Mouse (Mus musculus) kidney, embryonic 14.5 days (tissue): ENCODE results near the gene Olfr691. TPM values are rescaled to one million over a fixed set of nuclear protein-coding genes. Genes with fewer than 3 reads are reported as not detected.
"Not testable (repeated sequence)": the region's sequence is repeated elsewhere in the genome, so short reads cannot be mapped to it uniquely, and the experiment has no call there.

Experiments used
- ATAC-seq: fragments of 200-750 bp; cut with Nextera tagmentation; 2 replicates; pipeline ENCODE4 v1.8.0; 2017; ENCODE audit warnings: moderate number of reproducible peaks, mild to moderate bottlenecking, moderate TSS enrichment, moderate library complexity; ENCODE audit not compliant: low FRiP score, low TSS enrichment
- H3K27ac ChIP-seq: fragments of 300-500 bp; sonication (generic); 2 replicates; pipeline ENCODE4 v1.5.1; 2014; ENCODE audit warnings: low read depth, mild to moderate bottlenecking, low read length, moderate library complexity, mixed read lengths
- H3K27me3 ChIP-seq: fragments of 300-500 bp; sonication (generic); 2 replicates; pipeline ENCODE4 v1.6.1; 2014; ENCODE audit warnings: mild to moderate bottlenecking, low read length; ENCODE audit not compliant: control insufficient read depth, insufficient read depth
- H3K36me3 ChIP-seq: fragments of 300-500 bp; sonication (generic); 2 replicates; pipeline ENCODE4 v1.6.1; 2014; ENCODE audit warnings: low read length, mixed read lengths; ENCODE audit not compliant: control insufficient read depth, insufficient read depth
- H3K4me1 ChIP-seq: fragments of 300-500 bp; sonication (generic); 2 replicates; pipeline ENCODE4 v1.6.1; 2014; ENCODE audit warnings: low read length, mixed read lengths; ENCODE audit not compliant: control insufficient read depth, insufficient read depth
- H3K4me2 ChIP-seq: fragments of 300-500 bp; sonication (generic); replicated peaks from 2 replicates; pipeline ENCODE4 v1.6.1; 2014; ENCODE audit warnings: low read depth, mild to moderate bottlenecking, low read length
- H3K4me3 ChIP-seq: fragments of 300-500 bp; sonication (generic); 2 replicates; pipeline ENCODE4 v1.5.1; 2014; ENCODE audit warnings: mild to moderate bottlenecking, low read length
- H3K9ac ChIP-seq: fragments of 300-500 bp; sonication (generic); 2 replicates; pipeline ENCODE4 v1.6.1; 2014; ENCODE audit warnings: low read depth, mild to moderate bottlenecking, low read length, moderate library complexity
- H3K9me3 ChIP-seq: fragments of 300-500 bp; sonication (generic); 2 replicates; pipeline ENCODE4 v1.6.1; 2016; ENCODE audit warnings: low read length; ENCODE audit not compliant: control insufficient read depth
- whole genome bisulfite sequencing: fragments of 180-500 bp; shearing (Covaris S2); extraction: QIAGEN DNeasy Blood & Tissue Kit; methylation state at CpG from one replicate; pipeline ENCODE4 v1.1.7; 2014; 5-methylcytosine and 5-hydroxymethylcytosine counted together
- polyA plus RNA-seq: library from polyadenylated mRNA; unstranded; fragments of >200 nt; fragmentation: Nextera tagmentation; extraction: Ambion mirVana; gene quantifications from 2 replicates; pipeline ENCODE4 v1.2.1, GENCODE M21; 2014

The Olfr691 gene
- polyA plus RNA-seq, 1 experiment from 2014 or later = not detected

DNA sequence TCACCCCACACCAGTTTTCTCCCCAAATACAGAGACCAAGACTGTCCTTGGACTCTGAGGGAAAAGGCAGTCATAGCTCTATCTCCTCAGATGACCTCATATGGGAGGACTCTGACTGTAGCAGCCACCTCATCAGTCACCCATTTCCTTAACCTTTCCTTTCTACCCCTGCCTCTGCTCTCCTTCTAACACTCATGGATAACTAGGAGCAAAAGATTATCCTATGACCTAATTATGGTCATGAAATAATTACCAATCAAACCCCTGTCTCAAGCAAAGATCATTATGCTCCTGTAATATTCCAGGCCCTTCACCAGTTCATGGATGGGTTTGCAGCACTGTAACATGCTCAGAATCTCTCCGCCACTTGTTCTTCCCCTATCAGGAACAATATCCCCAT, 25.9 kb upstream of the Olfr691 start, which contains the start of gene Olfr692:
Gene Olfr692, plus strand, starts transcription at position 301 of the 400 bp plus-strand sequence.
- no peak within 1 kb of the TSS for H3K4me3 ChIP-seq
- no peak within 1 kb of the TSS for H3K4me2 ChIP-seq
- ATAC-seq = no peak
- no peaks in the 10 kb centered on the region for H3K27me3 ChIP-seq
- 83% methylated on average over 1 of the region's 1 CpGs for WGBS
- peaks cover 5% of the 10 kb centered on the region; the same call in 1 of the 2 replicates for H3K36me3 ChIP-seq
- no peaks in the 10 kb centered on the region for H3K9me3 ChIP-seq
- H3K4me1 ChIP-seq = no peaks in the 10 kb centered on the region
- no peak within 1 kb of the TSS for H3K27ac ChIP-seq
- no peak within 1 kb of the TSS for H3K9ac ChIP-seq

DNA sequence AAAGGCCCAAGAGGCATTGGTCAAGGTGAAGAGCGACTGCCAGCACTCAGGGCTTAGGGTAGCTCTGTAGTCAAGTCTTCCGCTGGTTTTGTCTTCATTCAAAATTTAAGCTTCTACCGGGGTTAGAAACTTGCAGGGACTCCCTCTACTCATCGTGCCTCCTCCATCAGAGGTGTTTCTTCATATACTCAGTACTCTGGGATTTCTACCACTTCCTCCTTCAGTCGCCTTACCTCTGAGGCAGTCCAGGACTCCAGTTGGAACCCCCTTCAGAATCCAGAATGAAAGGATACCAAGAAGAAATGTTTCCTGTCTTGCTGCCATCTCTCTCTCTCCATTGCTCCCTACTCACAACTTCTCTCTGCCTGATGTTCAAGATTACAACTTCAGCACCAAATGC, 25.2 kb upstream of the Olfr691 start:
- Histone ChIP-seq H3K36me3 (0 out of 2 replicates have a peak, but pooled peaks cover 2% of the 10 kb centered on the region), H3K4me1 (no peaks in the 10 kb centered on the region), H3K4me2 (no peak overlapping the region), H3K4me3 (no peak overlapping the region), H3K9me3 (no peaks in the 10 kb centered on the region), H3K27me3 (no peaks in the 10 kb centered on the region), H3K27ac (no peak overlapping the region), H3K9ac (no peak overlapping the region)
- no peak for ATAC-seq
- 90% methylated on average over 5 of the region's 5 CpGs for WGBS

DNA sequence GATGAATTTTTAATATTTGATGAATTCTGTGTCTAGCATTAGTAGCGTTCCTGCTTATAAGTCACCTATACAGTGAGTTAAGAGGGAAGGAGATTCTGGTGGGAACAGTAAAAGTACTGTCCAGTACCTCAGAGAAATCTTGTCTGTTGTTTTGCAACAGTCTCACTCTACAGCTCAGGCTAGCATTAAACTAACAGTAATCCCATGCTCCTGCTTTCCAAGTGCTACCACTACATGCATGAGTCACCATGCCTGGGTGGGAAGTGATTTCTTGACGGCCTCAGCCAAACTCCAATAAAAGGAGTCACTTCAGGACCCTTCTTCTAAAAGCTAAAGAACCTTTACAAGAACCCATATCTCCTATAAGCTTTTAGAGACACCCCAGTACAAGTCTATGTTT, 19.6 kb upstream of the Olfr691 start:
- Histone ChIP-seq H3K4me2 (no peak overlapping the region), H3K4me3 (no peak overlapping the region), H3K9ac (no peak overlapping the region), H3K9me3 (no peaks in the 10 kb centered on the region), H3K4me1 (no peaks in the 10 kb centered on the region), H3K36me3 (no peaks in the 10 kb centered on the region), H3K27ac (no peak overlapping the region), H3K27me3 (no peaks in the 10 kb centered on the region)
- no peak for ATAC-seq
- WGBS = 81% methylated on average over 2 of the region's 2 CpGs

DNA sequence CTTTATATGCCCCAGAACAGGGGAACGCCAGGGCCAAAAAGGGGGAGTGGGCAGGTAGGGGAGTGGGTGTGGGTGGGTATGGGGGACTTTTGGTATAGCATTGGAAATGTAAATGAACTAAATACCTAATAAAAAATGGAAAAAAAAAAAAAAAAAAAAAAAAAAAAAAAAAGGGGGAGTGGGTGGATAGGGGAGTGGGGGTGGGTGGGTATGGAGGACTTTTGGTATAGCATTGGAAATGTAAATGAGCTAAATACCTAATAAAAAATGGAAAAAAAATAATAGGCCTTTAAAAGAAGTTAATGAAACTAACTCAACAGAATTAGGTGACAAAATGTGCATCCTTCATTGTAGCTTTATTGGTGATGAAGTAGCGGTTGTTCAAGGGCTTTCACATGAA, 14.4 kb upstream of the Olfr691 start:
- WGBS = 97% methylated on average over 1 of the region's 2 CpGs

DNA sequence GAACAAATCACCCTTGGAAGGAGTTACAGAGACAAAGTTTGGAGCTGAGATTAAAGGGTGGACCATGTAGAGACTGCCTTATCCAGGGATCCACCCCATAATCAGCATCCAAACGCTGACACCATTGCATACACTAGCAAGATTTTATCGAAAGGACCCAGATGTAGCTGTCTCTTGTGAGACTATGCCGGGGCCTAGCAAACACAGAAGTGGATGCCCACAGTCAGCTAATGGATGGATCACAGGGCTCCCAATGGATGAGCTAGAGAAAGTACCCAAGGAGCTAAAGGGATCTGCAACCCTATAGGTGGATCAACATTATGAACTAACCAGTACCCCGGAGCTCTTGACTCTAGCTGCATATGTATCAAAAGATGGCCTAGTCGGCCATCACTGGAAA, 14.0 kb upstream of the Olfr691 start:
- not testable (repeated sequence) for ATAC-seq, H3K4me2 ChIP-seq, H3K27ac ChIP-seq, H3K4me1 ChIP-seq, H3K9me3 ChIP-seq, H3K27me3 ChIP-seq, H3K4me3 ChIP-seq, H3K36me3 ChIP-seq, H3K9ac ChIP-seq
- no CpG with 5 or more reads among the region's 5 CpGs for WGBS

More for the DNA sequence above, 14.4 kb upstream of the Olfr691 start:
- not testable (repeated sequence) for ATAC-seq, H3K4me3 ChIP-seq, H3K9me3 ChIP-seq, H3K4me1 ChIP-seq, H3K27ac ChIP-seq, H3K36me3 ChIP-seq, H3K27me3 ChIP-seq, H3K4me2 ChIP-seq, H3K9ac ChIP-seq

DNA sequence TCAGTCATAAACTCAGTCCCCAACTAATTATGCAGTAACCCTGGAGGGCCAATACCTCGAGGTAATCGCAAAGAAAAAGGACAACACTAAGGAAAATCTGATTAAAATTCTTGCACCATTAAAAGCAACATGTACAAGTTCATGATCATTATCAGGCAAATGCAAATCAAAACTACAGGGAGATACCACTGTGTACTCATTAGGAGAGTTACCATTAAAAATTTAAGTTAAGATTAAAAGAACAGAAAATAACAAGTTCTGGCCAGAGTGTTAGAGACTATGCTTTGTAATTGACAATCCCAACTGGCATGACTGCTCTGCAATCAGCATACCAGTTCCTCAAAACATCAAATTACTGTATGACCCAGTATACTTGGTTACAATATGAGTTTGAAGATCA, 682 bp upstream of the Olfr691 start:
- H3K9ac ChIP-seq = no peak overlapping the region
- ATAC-seq = no peak
- no peaks in the 10 kb centered on the region for H3K4me1 ChIP-seq
- H3K4me3 ChIP-seq = no peak overlapping the region
- H3K9me3 ChIP-seq = no peaks in the 10 kb centered on the region
- 77% methylated on average over 2 of the region's 2 CpGs for WGBS
- no peaks in the 10 kb centered on the region for H3K27me3 ChIP-seq
- H3K4me2 ChIP-seq = no peak overlapping the region
- H3K36me3 ChIP-seq = no peaks in the 10 kb centered on the region
- no peak overlapping the region for H3K27ac ChIP-seq

DNA sequence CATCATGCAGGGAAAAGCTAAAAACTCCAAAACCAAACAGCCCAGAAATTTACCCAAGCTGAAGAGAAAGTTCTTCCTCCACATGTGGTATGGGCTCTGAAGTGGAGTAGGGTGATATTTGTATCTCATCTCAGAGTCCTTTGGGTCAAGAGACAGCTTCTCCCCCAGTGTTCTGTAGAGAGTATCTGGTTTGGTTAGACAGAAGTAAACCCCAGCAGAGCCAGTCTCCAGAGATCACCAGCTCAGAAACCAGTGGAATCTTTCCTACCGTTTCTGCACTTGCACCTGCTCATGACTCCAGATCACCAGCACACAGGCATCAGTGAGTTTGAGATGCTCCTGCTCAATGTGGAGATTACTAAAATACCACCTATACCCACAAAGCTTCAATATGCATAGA, 8.1 kb downstream of the Olfr691 start, which contains the start of gene Olfr690:
Gene Olfr690, minus strand, starts transcription at position 101 of the 400 bp plus-strand sequence.
- 82% methylated on average over 1 of the region's 1 CpGs for WGBS
- ATAC-seq = no peak
- H3K9me3 ChIP-seq = no peaks in the 10 kb centered on the region
- no peak within 1 kb of the TSS for H3K9ac ChIP-seq
- no peaks in the 10 kb centered on the region for H3K27me3 ChIP-seq
- H3K4me3 ChIP-seq = no peak within 1 kb of the TSS
- no peaks in the 10 kb centered on the region for H3K4me1 ChIP-seq
- H3K36me3 ChIP-seq = no peaks in the 10 kb centered on the region
- no peak within 1 kb of the TSS for H3K27ac ChIP-seq
- H3K4me2 ChIP-seq = no peak within 1 kb of the TSS

DNA sequence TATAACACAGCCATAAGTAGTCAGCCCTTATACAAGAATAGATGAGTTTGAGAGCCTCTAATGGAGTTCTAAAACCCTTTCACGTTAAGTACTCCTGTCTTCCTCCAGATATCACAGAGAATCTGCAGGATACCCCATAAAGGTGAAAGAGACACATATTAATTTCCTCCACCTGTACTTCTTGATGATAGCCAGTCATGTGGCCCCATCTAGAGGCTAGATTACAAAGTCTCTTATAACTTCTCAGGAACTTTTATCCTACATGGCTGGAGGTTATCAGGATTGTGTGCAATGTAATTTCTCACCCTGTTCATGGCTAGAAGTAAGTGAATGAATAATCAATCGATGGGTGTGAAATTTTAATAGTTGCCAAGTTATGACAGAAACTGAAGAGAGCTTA, 16.8 kb downstream of the Olfr691 start:
- no peaks in the 10 kb centered on the region for H3K36me3 ChIP-seq
- H3K9ac ChIP-seq = no peak overlapping the region
- H3K4me2 ChIP-seq = no peak overlapping the region
- no peaks in the 10 kb centered on the region for H3K27me3 ChIP-seq
- 85% methylated on average over 2 of the region's 2 CpGs for WGBS
- H3K27ac ChIP-seq = no peak overlapping the region
- H3K9me3 ChIP-seq = no peaks in the 10 kb centered on the region
- ATAC-seq = no peak
- no peak overlapping the region for H3K4me3 ChIP-seq
- no peaks in the 10 kb centered on the region for H3K4me1 ChIP-seq

DNA sequence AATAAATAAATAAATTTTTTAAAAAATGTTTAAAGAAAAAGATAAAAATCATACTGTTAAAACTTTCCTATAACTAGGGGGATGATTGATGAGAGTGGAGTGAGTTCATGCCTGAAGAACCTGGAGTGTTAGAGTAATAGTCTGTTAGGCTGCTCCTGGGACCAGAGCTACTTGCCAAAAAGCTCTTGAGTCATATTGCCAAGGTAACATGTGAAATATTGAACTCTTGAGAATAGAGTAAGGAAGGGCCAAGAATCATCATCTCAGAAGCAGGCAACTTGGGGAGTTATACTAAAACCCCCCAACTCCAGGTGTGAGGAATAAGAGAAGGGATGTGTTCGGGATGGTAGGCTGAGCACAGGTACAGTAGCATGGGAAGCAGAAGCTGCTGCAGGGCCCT, 31.2 kb downstream of the Olfr691 start, which contains the start of gene Olfr689:
Gene Olfr689, plus strand, starts transcription at position 301 of the 400 bp plus-strand sequence.
- no peaks in the 10 kb centered on the region for H3K9me3 ChIP-seq
- H3K4me3 ChIP-seq = no peak within 1 kb of the TSS
- WGBS = 86% methylated on average over 1 of the region's 1 CpGs
- H3K4me2 ChIP-seq = no peak within 1 kb of the TSS
- no peaks in the 10 kb centered on the region for H3K4me1 ChIP-seq
- ATAC-seq = no peak
- no peaks in the 10 kb centered on the region for H3K36me3 ChIP-seq
- H3K27ac ChIP-seq = no peak within 1 kb of the TSS
- no peaks in the 10 kb centered on the region for H3K27me3 ChIP-seq
- no peak within 1 kb of the TSS for H3K9ac ChIP-seq
